In the genomic region with DNA sequence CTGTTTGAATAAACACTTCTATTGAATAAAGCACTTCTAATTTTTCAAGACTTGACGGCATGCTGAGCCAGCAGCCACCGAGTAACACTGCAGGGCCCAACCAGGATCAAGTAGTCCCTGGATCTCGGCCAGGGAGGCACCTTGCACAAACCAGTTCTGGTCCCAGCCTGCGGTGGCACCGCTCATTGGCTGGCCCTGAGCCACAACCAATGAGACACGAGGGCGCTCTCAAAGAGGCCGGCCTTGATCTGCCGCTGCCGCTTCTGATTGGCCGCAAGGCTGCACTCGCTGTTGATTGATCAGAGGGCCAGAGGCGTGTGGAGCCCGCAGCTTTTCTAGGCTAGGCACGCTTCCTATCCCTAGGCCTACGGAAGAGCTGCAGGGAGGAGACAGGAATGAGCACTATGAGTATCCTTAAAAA, we compare ENCODE assay signal across 8 mouse cellular contexts. TPM values are rescaled to one million over a fixed set of nuclear protein-coding genes. Genes with fewer than 3 reads are reported as not detected.
DNase-seq lines count a peak whose midpoint lies in the region; ATAC-seq and TF ChIP-seq lines count a peak whose summit lies in the region.

No protein-coding gene starts in this region.

- TF ChIP-seq EP300 in ES-Bruce4 (IDR thresholded peaks at IDR 0.05; ENCODE audit: insufficient read depth, low read depth, low read length): no peak
- no peak for TF ChIP-seq EP300 in liver, embryonic 14.5 days (IDR thresholded peaks at IDR 0.05; ENCODE audit: low read depth)
- no peak for TF ChIP-seq EP300 in stomach, postnatal 0 days (optimal IDR thresholded peaks at IDR 0.05)

- DNase-seq in cerebellum, adult 11-12 months: peak; percentile 97
- DNase-seq in heart, postnatal 10 days: peak; percentile 93
- peak; percentile 92 to 96 for DNase-seq in kidney, postnatal 4 days
- DNase-seq in liver, embryonic 14.5 days (ENCODE audit: low read depth in 3 of 3, low spot score in 3 of 3): peak; percentile 74 to 77 (median 74)
- peak; percentile 88 for DNase-seq in neural tube, embryonic 11.5 days (ENCODE audit: low spot score)
- DNase-seq in stomach, postnatal 0 days (ENCODE audit: low spot score): peak; percentile 99

- peak overlapping the region; percentile 45 for H3K9ac ChIP-seq in ES-Bruce4 (ENCODE audit: low read depth, poor library complexity, severe bottlenecking)
- peak overlapping the region; percentile 28 for H3K9ac ChIP-seq in forebrain, embryonic 15.5 days (replicated peaks)
- no peak overlapping the region; the same call in 1 of the 2 replicates for H3K9ac ChIP-seq in liver, embryonic 14.5 days (replicated peaks)
- H3K9ac ChIP-seq in neural tube, embryonic 11.5 days (ENCODE audit: low read length): no peak overlapping the region
- H3K9ac ChIP-seq in stomach, postnatal 0 days (ENCODE audit: low read length): no peak overlapping the region

- peaks cover 16% of the 10 kb centered on the region for H3K4me1 ChIP-seq in ES-Bruce4 (ENCODE audit: control insufficient read depth, insufficient read depth, low read length)
- H3K4me1 ChIP-seq in forebrain, embryonic 15.5 days: peaks cover 13% of the 10 kb centered on the region
- peaks cover 0 to 1% of the 10 kb centered on the region in 2 experiments; a peak in 2 of 4 replicates for H3K4me1 ChIP-seq in liver, embryonic 14.5 days (replicated peaks; ENCODE audit: control insufficient read depth in 2 of 2, insufficient read depth in 2 of 2, low read length in 1 of 2)
- H3K4me1 ChIP-seq in neural tube, embryonic 11.5 days (ENCODE audit: control insufficient read depth, insufficient read depth, low read length): no peaks in the 10 kb centered on the region
- H3K4me1 ChIP-seq in stomach, postnatal 0 days (replicated peaks; ENCODE audit: control insufficient read depth, insufficient read depth): no peaks in the 10 kb centered on the region

- no peaks in the 10 kb centered on the region for H3K27me3 ChIP-seq in ES-Bruce4 (ENCODE audit: control insufficient read depth, insufficient read depth, low read length, poor library complexity, severe bottlenecking)
- H3K27me3 ChIP-seq in forebrain, embryonic 15.5 days: no peaks in the 10 kb centered on the region
- H3K27me3 ChIP-seq in liver, embryonic 14.5 days (ENCODE audit: control insufficient read depth, insufficient read depth, low read length): no peaks in the 10 kb centered on the region
- H3K27me3 ChIP-seq in neural tube, embryonic 11.5 days (ENCODE audit: control insufficient read depth, insufficient read depth, low read length): no peaks in the 10 kb centered on the region
- H3K27me3 ChIP-seq in stomach, postnatal 0 days (ENCODE audit: control insufficient read depth, insufficient read depth, low read length): no peaks in the 10 kb centered on the region

- no peaks in the 10 kb centered on the region for H3K36me3 ChIP-seq in ES-Bruce4 (ENCODE audit: control insufficient read depth, insufficient read depth, low read length, poor library complexity, severe bottlenecking)
- no peaks in the 10 kb centered on the region for H3K36me3 ChIP-seq in forebrain, embryonic 15.5 days
- no peaks in the 10 kb centered on the region for H3K36me3 ChIP-seq in liver, embryonic 14.5 days (replicated peaks; ENCODE audit: control insufficient read depth, insufficient read depth, low read depth)
- no peaks in the 10 kb centered on the region for H3K36me3 ChIP-seq in neural tube, embryonic 11.5 days (ENCODE audit: control insufficient read depth, insufficient read depth, low read length)
- H3K36me3 ChIP-seq in stomach, postnatal 0 days (ENCODE audit: control insufficient read depth, insufficient read depth, low read length): no peaks in the 10 kb centered on the region

- TF ChIP-seq CTCF in ES-Bruce4 (IDR thresholded peaks at IDR 0.05; ENCODE audit: low read depth, low read length): no peak
- no peak for TF ChIP-seq CTCF in liver, embryonic 14.5 days (IDR thresholded peaks at IDR 0.05; ENCODE audit: low read depth)
- TF ChIP-seq CTCF in stomach, postnatal 0 days (IDR thresholded peaks at IDR 0.05; ENCODE audit: low read depth): no peak

- under 1% methylated on average over 16 of the region's 16 CpGs for WGBS in forebrain, embryonic 15.5 days
- WGBS in liver, embryonic 14.5 days (ENCODE audit: insufficient replicate concordance): 3% methylated on average over 16 of the region's 16 CpGs
- 1% methylated on average over 16 of the region's 16 CpGs for WGBS in neural tube, embryonic 11.5 days
- 2% methylated on average over 16 of the region's 16 CpGs for WGBS in stomach, postnatal 0 days

- H3K9me3 ChIP-seq in ES-Bruce4 (replicated peaks; ENCODE audit: control insufficient read depth, insufficient read depth, low read length, poor library complexity, severe bottlenecking): no peaks in the 10 kb centered on the region
- H3K9me3 ChIP-seq in forebrain, embryonic 15.5 days: no peaks in the 10 kb centered on the region
- no peaks in the 10 kb centered on the region for H3K9me3 ChIP-seq in liver, embryonic 14.5 days (ENCODE audit: control insufficient read depth, low read length)
- no peaks in the 10 kb centered on the region for H3K9me3 ChIP-seq in neural tube, embryonic 11.5 days (ENCODE audit: control insufficient read depth, low read length)
- no peaks in the 10 kb centered on the region for H3K9me3 ChIP-seq in stomach, postnatal 0 days (ENCODE audit: control insufficient read depth, low read length)

- H3K4me2 ChIP-seq in forebrain, embryonic 15.5 days (replicated peaks): peak overlapping the region; percentile 44
- peak overlapping the region; percentile 50 for H3K4me2 ChIP-seq in liver, embryonic 14.5 days (ENCODE audit: low read depth)
- no peak overlapping the region for H3K4me2 ChIP-seq in neural tube, embryonic 11.5 days (ENCODE audit: low read depth)
- 0 out of 2 replicates have a peak overlapping the region, but pooled peaks have one; percentile 8 for H3K4me2 ChIP-seq in stomach, postnatal 0 days (replicated peaks; ENCODE audit: low read depth)

- peak overlapping the region; percentile 82 for H3K27ac ChIP-seq in ES-Bruce4 (ENCODE audit: insufficient read depth, low read length)
- peak overlapping the region; percentile 57 for H3K27ac ChIP-seq in forebrain, embryonic 15.5 days (replicated peaks)
- no peak overlapping the region for H3K27ac ChIP-seq in liver, embryonic 14.5 days
- H3K27ac ChIP-seq in neural tube, embryonic 11.5 days (ENCODE audit: low read depth, low read length): no peak overlapping the region
- H3K27ac ChIP-seq in stomach, postnatal 0 days (replicated peaks): peak overlapping the region; percentile 86

- H3K4me3 ChIP-seq in ES-Bruce4 (ENCODE audit: low read depth, low read length): peak overlapping the region; percentile 41
- peak overlapping the region; percentile 26 for H3K4me3 ChIP-seq in forebrain, embryonic 15.5 days
- H3K4me3 ChIP-seq in liver, embryonic 14.5 days (ENCODE audit: insufficient read depth in 1 of 2, low read depth in 2 of 2, low read length in 2 of 2): no peak overlapping the region
- no peak overlapping the region for H3K4me3 ChIP-seq in neural tube, embryonic 11.5 days (ENCODE audit: low read depth, low read length)
- no peak overlapping the region for H3K4me3 ChIP-seq in stomach, postnatal 0 days (ENCODE audit: low read depth, low read length)

- peak; percentile 98 for ATAC-seq in forebrain, embryonic 15.5 days (replicated peaks)
- peak; percentile 97 for ATAC-seq in liver, embryonic 14.5 days (ENCODE audit: insufficient read depth)
- peak; percentile 99 for ATAC-seq in neural tube, embryonic 11.5 days (ENCODE audit: insufficient read depth, low FRiP score, low TSS enrichment)
- peak; percentile 93 for ATAC-seq in stomach, postnatal 0 days (ENCODE audit: low FRiP score, low TSS enrichment)

- TF ChIP-seq POLR2A in ES-Bruce4 (IDR thresholded peaks at IDR 0.05; ENCODE audit: insufficient read depth, low read length): no peak

- intact Hi-C loops in heart, postnatal 10 days (cut with DNase I): loop anchor here (10.0 kb wide), 1 partner anchor 365 kb away; no protein-coding TSS in a partner anchor

RNA-seq across cellular contexts. Expression of a gene that starts 1.2 kb away (rescaled TPM):
- polyA plus RNA-seq in ES-Bruce4 (2011; ENCODE audit: insufficient read depth, insufficient read length, low read depth, missing spikeins): 20.3 and 22.7 TPM in 2 replicates
- polyA plus RNA-seq in forebrain, embryonic 15.5 days (2015; fragmentation: Nextera tagmentation; extraction: Ambion mirVana): 0.33 and 0.50 TPM in 2 replicates
- total RNA-seq in heart, postnatal 10 days (2021): not detected
- polyA plus RNA-seq in liver, embryonic 14.5 days (2012; rRNA removed): 0.04 and 0.06 TPM in 2 replicates
- polyA plus RNA-seq in liver, embryonic 14.5 days (2014; fragmentation: Nextera tagmentation; extraction: Ambion mirVana): 0.20 TPM in 1 of 2 replicates, not detected in the other
- polyA plus RNA-seq in neural tube, embryonic 11.5 days (2014; fragmentation: Nextera tagmentation; extraction: Ambion mirVana): 0.18 TPM in 1 of 2 replicates, not detected in the other
- 1.6 and 1.8 TPM in 2 replicates for polyA plus RNA-seq in stomach, postnatal 0 days (2015; fragmentation: Nextera tagmentation; extraction: Ambion mirVana)

RNA-seq across cellular contexts. Expression of a gene that starts 11.4 kb away (rescaled TPM):
- 70.2 and 81.4 TPM in 2 replicates for polyA plus RNA-seq in ES-Bruce4 (2011; ENCODE audit: insufficient read depth, insufficient read length, low read depth, missing spikeins)
- polyA plus RNA-seq in forebrain, embryonic 15.5 days (2015; fragmentation: Nextera tagmentation; extraction: Ambion mirVana): 10.4 and 12.0 TPM in 2 replicates
- 10 to 100 TPM; 25.8 to 30.2 TPM for total RNA-seq in heart, postnatal 10 days (2021)
- 10.4 and 12.7 TPM in 2 replicates for polyA plus RNA-seq in liver, embryonic 14.5 days (2012; rRNA removed)
- polyA plus RNA-seq in liver, embryonic 14.5 days (2014; fragmentation: Nextera tagmentation; extraction: Ambion mirVana): 3.4 and 4.2 TPM in 2 replicates
- polyA plus RNA-seq in neural tube, embryonic 11.5 days (2014; fragmentation: Nextera tagmentation; extraction: Ambion mirVana): 11.5 and 11.9 TPM in 2 replicates
- polyA plus RNA-seq in stomach, postnatal 0 days (2015; fragmentation: Nextera tagmentation; extraction: Ambion mirVana): 3.3 and 3.7 TPM in 2 replicates

RNA-seq across cellular contexts. Expression of a gene that starts 12.7 kb away (rescaled TPM):
- polyA plus RNA-seq in ES-Bruce4 (2011; ENCODE audit: insufficient read depth, insufficient read length, low read depth, missing spikeins): 2.5 and 2.8 TPM in 2 replicates
- 0.11 and 0.47 TPM in 2 replicates for polyA plus RNA-seq in forebrain, embryonic 15.5 days (2015; fragmentation: Nextera tagmentation; extraction: Ambion mirVana)
- under 1 TPM; 0.42 to 0.48 TPM for total RNA-seq in heart, postnatal 10 days (2021)
- polyA plus RNA-seq in liver, embryonic 14.5 days (2012; rRNA removed): 0.29 and 0.67 TPM in 2 replicates
- not detected in 2 replicates for polyA plus RNA-seq in liver, embryonic 14.5 days (2014; fragmentation: Nextera tagmentation; extraction: Ambion mirVana)
- polyA plus RNA-seq in neural tube, embryonic 11.5 days (2014; fragmentation: Nextera tagmentation; extraction: Ambion mirVana): 4.8 TPM in 2 replicates
- polyA plus RNA-seq in stomach, postnatal 0 days (2015; fragmentation: Nextera tagmentation; extraction: Ambion mirVana): 0.71 and 0.92 TPM in 2 replicates

RNA-seq across cellular contexts. Expression of a gene that starts 26.0 kb away (rescaled TPM):
- 540 and 569 TPM in 2 replicates for polyA plus RNA-seq in ES-Bruce4 (2011; ENCODE audit: insufficient read depth, insufficient read length, low read depth, missing spikeins)
- 899 and 915 TPM in 2 replicates for polyA plus RNA-seq in forebrain, embryonic 15.5 days (2015; fragmentation: Nextera tagmentation; extraction: Ambion mirVana)
- 1,000 to 10,000 TPM; 4,137 to 4,381 TPM for total RNA-seq in heart, postnatal 10 days (2021)
- 300 and 459 TPM in 2 replicates for polyA plus RNA-seq in liver, embryonic 14.5 days (2012; rRNA removed)
- polyA plus RNA-seq in liver, embryonic 14.5 days (2014; fragmentation: Nextera tagmentation; extraction: Ambion mirVana): 647 and 655 TPM in 2 replicates
- 786 and 833 TPM in 2 replicates for polyA plus RNA-seq in neural tube, embryonic 11.5 days (2014; fragmentation: Nextera tagmentation; extraction: Ambion mirVana)
- 1,340 and 1,422 TPM in 2 replicates for polyA plus RNA-seq in stomach, postnatal 0 days (2015; fragmentation: Nextera tagmentation; extraction: Ambion mirVana)

RNA-seq across cellular contexts. Expression of a gene that starts 34.7 kb away (rescaled TPM):
- 0.72 TPM in 1 of 2 replicates, not detected in the other for polyA plus RNA-seq in ES-Bruce4 (2011; ENCODE audit: insufficient read depth, insufficient read length, low read depth, missing spikeins)
- polyA plus RNA-seq in forebrain, embryonic 15.5 days (2015; fragmentation: Nextera tagmentation; extraction: Ambion mirVana): 6.3 and 6.6 TPM in 2 replicates
- 1 to 10 TPM; 1.6 to 2.0 TPM for total RNA-seq in heart, postnatal 10 days (2021)
- polyA plus RNA-seq in liver, embryonic 14.5 days (2012; rRNA removed): 1.5 and 1.8 TPM in 2 replicates
- polyA plus RNA-seq in liver, embryonic 14.5 days (2014; fragmentation: Nextera tagmentation; extraction: Ambion mirVana): 0.53 and 1.2 TPM in 2 replicates
- 1.3 and 3.6 TPM in 2 replicates for polyA plus RNA-seq in neural tube, embryonic 11.5 days (2014; fragmentation: Nextera tagmentation; extraction: Ambion mirVana)
- 1.3 and 1.4 TPM in 2 replicates for polyA plus RNA-seq in stomach, postnatal 0 days (2015; fragmentation: Nextera tagmentation; extraction: Ambion mirVana)

Comparison
In these comparisons a context has a peak if more than half of its experiments do, and no peak if none do; other contexts are left out.
1. H3K27ac ChIP-seq: peak in ES-Bruce4 (single experiment), forebrain, embryonic 15.5 days (single experiment) and stomach, postnatal 0 days (single experiment); none in liver, embryonic 14.5 days (single experiment) and neural tube, embryonic 11.5 days (single experiment).
2. H3K4me3 ChIP-seq: peak in ES-Bruce4 (single experiment) and forebrain, embryonic 15.5 days (single experiment); none in liver, embryonic 14.5 days (0 of 2), neural tube, embryonic 11.5 days (single experiment) and stomach, postnatal 0 days (single experiment).
3. H3K9ac ChIP-seq: peak in ES-Bruce4 (single experiment) and forebrain, embryonic 15.5 days (single experiment); none in liver, embryonic 14.5 days (single experiment), neural tube, embryonic 11.5 days (single experiment) and stomach, postnatal 0 days (single experiment).
4. Peak in every context shown above with its lines, with median percentiles within 50 percentile points of each other: DNase-seq and ATAC-seq.